Mouse (Mus musculus) ES-Bruce4 (cell line): Measurements from ENCODE around the gene Pnmal1. TPM values are rescaled to one million over a fixed set of nuclear protein-coding genes. Genes with fewer than 3 reads are reported as not detected.

Source experiments
- H3K27ac ChIP-seq: 2 replicates; pipeline ENCODE4 v1.5.1; 2012; ENCODE audit warnings: low read length, inconsistent platforms; ENCODE audit not compliant: insufficient read depth
- H3K27me3 ChIP-seq: 2 replicates; pipeline ENCODE4 v1.6.1; 2012; ENCODE audit warnings: mild to moderate bottlenecking, low read length, inconsistent platforms; ENCODE audit not compliant: control insufficient read depth, poor library complexity, insufficient read depth, severe bottlenecking
- H3K36me3 ChIP-seq: 2 replicates; pipeline ENCODE4 v1.6.1; 2012; ENCODE audit warnings: inconsistent platforms, mild to moderate bottlenecking, low read length, moderate library complexity; ENCODE audit not compliant: control insufficient read depth, poor library complexity, insufficient read depth, severe bottlenecking
- H3K4me1 ChIP-seq: one replicate; pipeline ENCODE4 v1.8.1; 2011; ENCODE audit warnings: low read length; ENCODE audit not compliant: control insufficient read depth, insufficient read depth
- H3K4me3 ChIP-seq: 2 replicates; pipeline ENCODE4 v1.5.1; 2011; ENCODE audit warnings: low read depth, mild to moderate bottlenecking, low read length
- H3K9ac ChIP-seq: 2 replicates; pipeline ENCODE4 v1.6.1; 2012; ENCODE audit warnings: low read depth, mild to moderate bottlenecking, inconsistent platforms; ENCODE audit not compliant: poor library complexity, severe bottlenecking
- H3K9me3 ChIP-seq: replicated peaks from 2 replicates; pipeline ENCODE4 v1.6.1; 2012; ENCODE audit warnings: mild to moderate bottlenecking, low read length, inconsistent platforms; ENCODE audit not compliant: control insufficient read depth, poor library complexity, insufficient read depth, severe bottlenecking
- CTCF ChIP-seq: IDR thresholded peaks from one replicate; pipeline ENCODE4 v1.8.1; 2011; ENCODE audit warnings: low read depth, low read length
- EP300 ChIP-seq: IDR thresholded peaks from 2 replicates; pipeline ENCODE4 v1.6.1; 2011; ENCODE audit warnings: low read depth, low read length; ENCODE audit not compliant: insufficient read depth
- POLR2A ChIP-seq: IDR thresholded peaks from one replicate; pipeline ENCODE4 v1.8.1; 2011; ENCODE audit warnings: low read length; ENCODE audit not compliant: insufficient read depth
- polyA plus RNA-seq: library from polyadenylated mRNA; stranded (reverse); fragments of >200 nt; gene quantifications from 2 replicates; pipeline ENCODE4 v1.2.4, GENCODE M21; 2011; ENCODE audit warnings: low read depth; ENCODE audit not compliant: missing spikeins, insufficient read depth, insufficient read length

Pnmal1 gene
- polyA plus RNA-seq, 1 experiment = not detected

GRCm38 (mm10) chr7:16931968-16932627 is 27.4 kb upstream of the Pnmal1 start:
- no peaks in the 10 kb centered on the region for H3K9me3 ChIP-seq
- H3K4me1 ChIP-seq = no peaks in the 10 kb centered on the region
- no peak overlapping the region for H3K9ac ChIP-seq
- H3K27ac ChIP-seq = no peak overlapping the region
- no peaks in the 10 kb centered on the region for H3K36me3 ChIP-seq
- no peak overlapping the region for H3K4me3 ChIP-seq
- TF ChIP-seq POLR2A (no peak), EP300 (no peak), CTCF (peak; percentile 38)
- H3K27me3 ChIP-seq = no peaks in the 10 kb centered on the region

GRCm38 (mm10) chr7:16932704-16933577 is 26.5 kb upstream of the Pnmal1 start:
- no peaks in the 10 kb centered on the region for H3K36me3 ChIP-seq
- H3K27me3 ChIP-seq = no peaks in the 10 kb centered on the region
- H3K9ac ChIP-seq = no peak overlapping the region
- H3K4me1 ChIP-seq = no peaks in the 10 kb centered on the region
- H3K27ac ChIP-seq = no peak overlapping the region
- TF ChIP-seq POLR2A (no peak), CTCF (peak; percentile 22)
- no peaks in the 10 kb centered on the region for H3K9me3 ChIP-seq
- H3K4me3 ChIP-seq = no peak overlapping the region

- no peak overlapping the region for H3K27ac ChIP-seq
- no peaks in the 10 kb centered on the region for H3K9me3 ChIP-seq
- H3K9ac ChIP-seq = no peak overlapping the region
- peak; percentile 98 for TF ChIP-seq CTCF
- no peak for TF ChIP-seq POLR2A
- no peaks in the 10 kb centered on the region for H3K27me3 ChIP-seq
- H3K4me1 ChIP-seq = no peaks in the 10 kb centered on the region
- no peaks in the 10 kb centered on the region for H3K36me3 ChIP-seq
- no peak overlapping the region for H3K4me3 ChIP-seq
Measured at GRCm38 (mm10) chr7:16937312-16937711, 22.2 kb upstream of the Pnmal1 start.

- Histone ChIP-seq H3K4me1 (no peaks in the 10 kb centered on the region), H3K27me3 (no peaks in the 10 kb centered on the region), H3K4me3 (no peak overlapping the region), H3K9ac (no peak overlapping the region), H3K36me3 (no peaks in the 10 kb centered on the region), H3K9me3 (no peaks in the 10 kb centered on the region), H3K27ac (no peak overlapping the region)
- TF ChIP-seq POLR2A = no peak
- TF ChIP-seq EP300 = no peak
- TF ChIP-seq CTCF = no peak
Measured at GRCm38 (mm10) chr7:16938117-16938791, 21.2 kb upstream of the Pnmal1 start.

- H3K9me3 ChIP-seq = no peaks in the 10 kb centered on the region
- no peaks in the 10 kb centered on the region for H3K4me1 ChIP-seq
- no peak overlapping the region for H3K4me3 ChIP-seq
- no peak overlapping the region for H3K9ac ChIP-seq
- H3K27ac ChIP-seq = no peak overlapping the region
- TF ChIP-seq POLR2A (no peak), CTCF (no peak), EP300 (no peak)
- H3K27me3 ChIP-seq = no peaks in the 10 kb centered on the region
- H3K36me3 ChIP-seq = no peaks in the 10 kb centered on the region
Measured at GRCm38 (mm10) chr7:16940292-16940691, 19.2 kb upstream of the Pnmal1 start.
